Mouse (Mus musculus): ENCODE measurements around the gene Sf3b4. TPM values are rescaled to one million over a fixed set of nuclear protein-coding genes. Genes with fewer than 3 reads are reported as not detected.
"Not testable (repeated sequence)": the region's sequence is repeated elsewhere in the genome, so short reads cannot be mapped to it uniquely, and the experiment has no call there.

The Sf3b4 gene
- polyA plus RNA-seq, 1 experiment from 2014 or later = 212 TPM

DNA sequence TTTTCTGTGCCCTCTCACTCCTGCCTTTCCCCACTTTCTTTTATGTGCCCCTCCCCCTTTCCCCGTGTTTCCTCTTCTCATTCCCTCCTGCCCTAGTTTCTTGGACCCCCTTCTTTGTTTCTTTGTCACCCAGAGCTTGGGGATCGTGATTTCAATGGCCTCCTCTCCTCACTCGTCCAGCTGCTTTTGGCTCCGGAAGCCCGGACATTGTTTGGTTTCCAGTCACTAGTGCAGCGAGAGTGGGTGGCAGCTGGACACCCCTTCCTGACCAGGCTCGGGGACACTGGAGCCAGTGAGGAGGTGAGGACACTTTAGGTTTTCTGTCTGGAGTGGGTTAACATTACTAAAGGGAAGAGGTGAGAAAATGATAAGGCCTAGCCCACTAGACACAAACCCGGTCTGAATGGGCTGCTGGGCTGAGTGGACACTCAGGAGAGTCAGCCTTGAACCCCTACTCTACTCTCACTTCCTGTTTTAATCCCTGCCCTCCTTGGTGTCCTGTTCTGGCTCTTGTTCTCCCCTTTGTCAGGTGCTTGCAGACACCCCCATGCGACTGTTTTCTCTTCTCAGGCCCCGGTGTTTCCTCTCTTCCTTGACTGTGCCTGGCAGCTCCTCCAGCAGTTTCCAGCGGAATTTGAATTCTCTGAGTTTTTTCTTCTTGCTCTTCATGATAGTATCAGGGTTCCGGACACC, 3.5 kb upstream of the Sf3b4 start:
- Histone ChIP-seq H3K4me1 (ENCODE audit: control insufficient read depth, insufficient read depth, low read length) (no peaks in the 10 kb centered on the region), H3K9me3 (replicated peaks; ENCODE audit: control insufficient read depth, low read length) (no peaks in the 10 kb centered on the region), H3K27ac (replicated peaks; ENCODE audit: low read depth, low read length) (no peak overlapping the region), H3K27me3 (ENCODE audit: control insufficient read depth, insufficient read depth, low read length) (no peaks in the 10 kb centered on the region), H3K4me3 (ENCODE audit: low read depth, low read length) (no peak overlapping the region), H3K4me2 (ENCODE audit: low read depth, low read length) (no peak overlapping the region), H3K9ac (replicated peaks; ENCODE audit: low read length) (no peak overlapping the region), H3K36me3 (replicated peaks; ENCODE audit: control insufficient read depth, insufficient read depth, low read depth, low read length) (no peaks in the 10 kb centered on the region)
- ATAC-seq (replicated peaks; ENCODE audit: insufficient number of reproducible peaks, low FRiP score, low TSS enrichment, low read depth) (no peak), DNase-seq (ENCODE audit: low spot score) (no peak)
- 67% methylated on average over 12 of the region's 12 CpGs for WGBS

DNA sequence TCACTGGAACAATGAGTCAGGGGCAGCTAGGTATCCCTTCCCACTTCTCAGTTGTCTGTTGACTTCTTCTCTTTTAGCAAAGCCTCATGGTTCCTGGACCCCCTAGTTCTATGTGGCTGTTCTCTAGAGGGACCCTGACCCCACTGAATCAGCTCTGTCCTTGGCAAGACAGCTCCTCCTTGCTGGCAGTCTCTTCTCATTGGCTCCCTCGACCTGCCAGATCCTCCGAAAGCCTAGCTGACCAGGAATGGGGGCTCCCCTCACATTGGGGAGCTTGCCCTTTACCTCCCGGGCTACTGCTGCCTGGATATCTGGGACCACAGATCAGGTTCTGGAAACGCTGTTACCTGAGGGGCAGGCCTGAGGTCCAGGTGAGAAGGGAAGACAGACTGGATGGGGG, 1.9 kb upstream of the Sf3b4 start:
- no peaks in the 10 kb centered on the region for H3K27me3 ChIP-seq (ENCODE audit: control insufficient read depth, insufficient read depth, low read length)
- H3K36me3 ChIP-seq (replicated peaks; ENCODE audit: control insufficient read depth, insufficient read depth, low read depth, low read length) = no peaks in the 10 kb centered on the region
- no peak overlapping the region for H3K4me3 ChIP-seq (ENCODE audit: low read depth, low read length)
- ATAC-seq (replicated peaks; ENCODE audit: insufficient number of reproducible peaks, low FRiP score, low TSS enrichment, low read depth) (no peak), DNase-seq (ENCODE audit: low spot score) (no peak)
- no peaks in the 10 kb centered on the region for H3K4me1 ChIP-seq (ENCODE audit: control insufficient read depth, insufficient read depth, low read length)
- H3K9me3 ChIP-seq (replicated peaks; ENCODE audit: control insufficient read depth, low read length) = no peaks in the 10 kb centered on the region
- H3K9ac ChIP-seq (replicated peaks; ENCODE audit: low read length) = no peak overlapping the region
- H3K4me2 ChIP-seq (ENCODE audit: low read depth, low read length) = no peak overlapping the region
- H3K27ac ChIP-seq (replicated peaks; ENCODE audit: low read depth, low read length) = no peak overlapping the region
- WGBS = 84% methylated on average over 4 of the region's 4 CpGs

DNA sequence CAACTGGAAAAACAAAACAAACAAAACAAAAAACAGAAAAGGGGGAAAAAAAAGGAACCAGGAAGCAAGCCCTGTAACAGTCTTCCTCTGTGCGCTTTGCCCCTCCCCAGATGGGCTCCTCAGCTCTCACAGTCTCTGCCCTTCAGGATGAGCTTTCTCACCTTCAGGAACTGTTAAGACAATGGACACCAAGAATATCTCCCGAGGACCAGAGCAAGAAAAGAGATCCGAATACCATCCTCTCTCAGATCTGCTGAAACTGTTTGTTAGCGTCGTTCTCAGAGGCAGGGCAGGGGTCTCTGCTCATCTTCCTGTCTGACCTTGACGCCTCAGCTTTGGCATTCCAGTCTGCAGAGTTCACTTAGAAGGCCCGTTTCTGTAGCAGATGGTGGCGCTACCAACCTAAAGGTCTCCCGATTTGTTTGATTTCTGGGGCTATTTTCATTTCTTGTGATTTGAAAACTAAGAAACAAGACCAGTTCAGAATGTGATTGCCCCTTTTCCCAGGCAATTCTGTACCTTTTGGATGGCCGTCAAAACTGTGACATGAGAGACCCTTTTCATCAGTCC, 1.1 kb upstream of the Sf3b4 start:
- Histone ChIP-seq H3K27ac (replicated peaks; ENCODE audit: low read depth, low read length) (no peak overlapping the region), H3K9me3 (replicated peaks; ENCODE audit: control insufficient read depth, low read length) (no peaks in the 10 kb centered on the region)
- 67% methylated on average over 10 of the region's 10 CpGs for WGBS

DNA sequence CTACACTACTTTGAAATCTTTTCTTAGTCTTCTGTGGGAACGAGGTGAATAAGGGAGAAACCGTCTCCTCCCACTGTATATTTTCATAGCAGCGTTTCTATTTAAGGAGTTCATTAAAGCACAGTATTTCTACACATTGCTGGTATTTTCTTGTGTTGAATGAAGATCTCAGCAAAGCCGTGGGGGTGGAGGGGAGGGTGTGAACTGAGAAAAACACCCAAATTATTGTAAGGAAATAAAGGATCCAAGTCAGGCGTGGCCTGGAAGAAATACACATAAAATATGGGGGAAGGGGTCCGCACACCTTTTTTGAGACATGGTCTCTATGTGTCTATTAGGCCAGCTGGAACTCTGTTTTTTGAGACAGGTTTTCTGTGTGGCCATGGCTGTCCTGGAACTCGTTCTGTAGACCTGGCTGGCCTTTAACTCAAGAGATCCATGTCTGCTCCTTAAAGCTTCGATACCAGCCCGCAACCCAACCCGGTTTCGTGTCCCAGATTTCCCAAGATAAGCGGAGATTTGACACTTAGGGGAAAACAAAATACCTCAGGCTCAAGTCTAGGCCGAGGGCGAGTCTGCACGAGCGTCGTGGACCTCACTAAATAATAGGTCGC, 442 bp upstream of the Sf3b4 start:
- no peaks in the 10 kb centered on the region for H3K27me3 ChIP-seq (ENCODE audit: control insufficient read depth, insufficient read depth, low read length)
- peak overlapping the region; percentile 97 for H3K27ac ChIP-seq (replicated peaks; ENCODE audit: low read depth, low read length)
- peak overlapping the region; percentile 87 for H3K4me3 ChIP-seq (ENCODE audit: low read depth, low read length)
- DNase-seq (ENCODE audit: low spot score) (no peak), ATAC-seq (replicated peaks; ENCODE audit: insufficient number of reproducible peaks, low FRiP score, low TSS enrichment, low read depth) (peak; percentile 22; the same call in 1 of the 2 replicates)
- peak overlapping the region; percentile 74 for H3K4me2 ChIP-seq (ENCODE audit: low read depth, low read length)
- H3K4me1 ChIP-seq (ENCODE audit: control insufficient read depth, insufficient read depth, low read length) = no peaks in the 10 kb centered on the region
- no peaks in the 10 kb centered on the region for H3K9me3 ChIP-seq (replicated peaks; ENCODE audit: control insufficient read depth, low read length)
- 0 out of 2 replicates have a peak, but pooled peaks cover 2% of the 10 kb centered on the region for H3K36me3 ChIP-seq (replicated peaks; ENCODE audit: control insufficient read depth, insufficient read depth, low read depth, low read length)
- WGBS = 26% methylated on average over 18 of the region's 18 CpGs
- peak overlapping the region; percentile 89 for H3K9ac ChIP-seq (replicated peaks; ENCODE audit: low read length)

More for the DNA sequence above, 1.1 kb upstream of the Sf3b4 start:
- H3K27me3 ChIP-seq (ENCODE audit: control insufficient read depth, insufficient read depth, low read length) = no peaks in the 10 kb centered on the region
- peak overlapping the region; percentile 89; the same call in 1 of the 2 replicates for H3K9ac ChIP-seq (replicated peaks; ENCODE audit: low read length)
- ATAC-seq (replicated peaks; ENCODE audit: insufficient number of reproducible peaks, low FRiP score, low TSS enrichment, low read depth) = no peak
- H3K36me3 ChIP-seq (replicated peaks; ENCODE audit: control insufficient read depth, insufficient read depth, low read depth, low read length) = no peaks in the 10 kb centered on the region
- H3K4me3 ChIP-seq (ENCODE audit: low read depth, low read length) = peak overlapping the region; percentile 87; the same call in 1 of the 2 replicates
- DNase-seq (ENCODE audit: low spot score) = no peak
- H3K4me1 ChIP-seq (ENCODE audit: control insufficient read depth, insufficient read depth, low read length) = no peaks in the 10 kb centered on the region
- peak overlapping the region; percentile 74 for H3K4me2 ChIP-seq (ENCODE audit: low read depth, low read length)

DNA sequence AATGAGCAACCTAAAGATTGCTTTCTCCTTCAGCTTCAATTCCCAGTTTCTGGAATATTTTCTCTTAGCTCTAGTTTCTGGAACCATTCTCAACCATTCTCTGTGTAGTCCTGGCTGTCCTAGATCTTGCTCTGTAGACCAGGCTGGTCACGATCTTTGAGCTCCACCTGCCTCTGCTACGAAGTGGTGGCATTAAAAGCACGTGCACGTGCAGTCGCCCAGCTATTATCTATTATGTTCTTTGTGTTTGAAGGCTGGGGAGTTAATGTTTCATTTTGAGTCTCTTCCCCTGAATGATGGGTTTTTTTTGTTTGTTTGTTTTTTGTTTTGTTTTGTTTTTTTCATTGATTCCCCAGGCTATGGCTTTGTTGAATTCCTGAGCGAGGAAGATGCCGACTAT, 1.1 kb downstream of the Sf3b4 start:
- H3K9me3 ChIP-seq (replicated peaks; ENCODE audit: control insufficient read depth, low read length) = no peaks in the 10 kb centered on the region
- no peaks in the 10 kb centered on the region for H3K27me3 ChIP-seq (ENCODE audit: control insufficient read depth, insufficient read depth, low read length)
- DNase-seq (ENCODE audit: low spot score) (no peak), ATAC-seq (replicated peaks; ENCODE audit: insufficient number of reproducible peaks, low FRiP score, low TSS enrichment, low read depth) (no peak)
- 40% methylated on average over 7 of the region's 7 CpGs for WGBS
- no peaks in the 10 kb centered on the region for H3K4me1 ChIP-seq (ENCODE audit: control insufficient read depth, insufficient read depth, low read length)
- H3K4me3 ChIP-seq (ENCODE audit: low read depth, low read length) = peak overlapping the region; percentile 87
- peak overlapping the region; percentile 89 for H3K9ac ChIP-seq (replicated peaks; ENCODE audit: low read length)
- H3K4me2 ChIP-seq (ENCODE audit: low read depth, low read length) = peak overlapping the region; percentile 89
- H3K36me3 ChIP-seq (replicated peaks; ENCODE audit: control insufficient read depth, insufficient read depth, low read depth, low read length) = peaks cover 2% of the 10 kb centered on the region; the same call in 1 of the 2 replicates
- no peak overlapping the region for H3K27ac ChIP-seq (replicated peaks; ENCODE audit: low read depth, low read length)

DNA sequence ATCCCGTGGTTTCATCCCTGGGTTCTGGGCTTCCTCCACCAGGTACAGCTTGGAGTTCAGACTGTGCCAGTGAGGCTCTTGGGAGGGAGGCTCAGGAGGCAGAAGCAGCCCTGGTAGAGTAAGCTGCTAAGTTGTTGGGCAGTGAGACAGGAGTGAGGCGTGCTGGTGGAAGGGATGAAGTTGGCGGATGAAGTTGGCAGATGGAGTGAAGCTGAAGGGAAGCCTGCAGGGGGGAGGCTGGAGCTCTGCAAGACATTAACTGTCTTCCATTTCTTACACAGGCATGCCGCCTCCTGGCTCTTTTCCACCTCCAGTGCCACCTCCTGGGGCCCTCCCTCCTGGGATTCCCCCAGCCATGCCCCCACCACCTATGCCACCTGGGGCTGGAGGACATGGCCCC, 1.9 kb downstream of the Sf3b4 start:
- not testable (repeated sequence) for ATAC-seq (replicated peaks; ENCODE audit: insufficient number of reproducible peaks, low FRiP score, low TSS enrichment, low read depth); DNase-seq (ENCODE audit: low spot score); H3K27ac ChIP-seq (replicated peaks; ENCODE audit: low read depth, low read length); H3K36me3 ChIP-seq (replicated peaks; ENCODE audit: control insufficient read depth, insufficient read depth, low read depth, low read length); H3K9ac ChIP-seq (replicated peaks; ENCODE audit: low read length); H3K9me3 ChIP-seq (replicated peaks; ENCODE audit: control insufficient read depth, low read length); H3K4me1 ChIP-seq (ENCODE audit: control insufficient read depth, insufficient read depth, low read length); H3K4me2 ChIP-seq (ENCODE audit: low read depth, low read length); H3K27me3 ChIP-seq (ENCODE audit: control insufficient read depth, insufficient read depth, low read length); H3K4me3 ChIP-seq (ENCODE audit: low read depth, low read length)
- WGBS = 82% methylated on average over 4 of the region's 4 CpGs

DNA sequence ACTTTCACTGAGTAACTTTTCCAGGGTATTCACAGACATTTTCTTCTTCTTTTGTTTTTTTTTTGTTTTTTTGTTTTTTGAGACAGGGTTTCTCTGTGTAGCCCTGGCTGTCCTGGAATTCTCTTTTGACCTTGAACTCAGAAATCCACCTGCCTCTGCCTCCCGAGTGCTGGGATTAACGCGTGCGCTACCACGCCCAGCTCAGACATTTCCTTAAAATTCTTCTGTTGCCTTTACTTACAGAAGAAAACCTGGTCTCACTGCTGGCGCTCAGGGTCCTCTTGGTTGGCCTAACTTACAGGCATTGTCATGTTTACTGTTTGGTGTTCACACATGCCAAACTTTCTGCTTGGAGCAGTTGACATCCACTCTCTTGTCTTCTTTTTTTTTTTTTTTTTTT, 3.1 kb downstream of the Sf3b4 start:
- Histone ChIP-seq H3K36me3 (replicated peaks; ENCODE audit: control insufficient read depth, insufficient read depth, low read depth, low read length) (peaks cover 2% of the 10 kb centered on the region; the same call in 1 of the 2 replicates), H3K9me3 (replicated peaks; ENCODE audit: control insufficient read depth, low read length) (no peaks in the 10 kb centered on the region), H3K27me3 (ENCODE audit: control insufficient read depth, insufficient read depth, low read length) (no peaks in the 10 kb centered on the region), H3K4me2 (ENCODE audit: low read depth, low read length) (no peak overlapping the region), H3K4me3 (ENCODE audit: low read depth, low read length) (no peak overlapping the region), H3K9ac (replicated peaks; ENCODE audit: low read length) (no peak overlapping the region), H3K4me1 (ENCODE audit: control insufficient read depth, insufficient read depth, low read length) (no peaks in the 10 kb centered on the region), H3K27ac (replicated peaks; ENCODE audit: low read depth, low read length) (no peak overlapping the region)
- ATAC-seq (replicated peaks; ENCODE audit: insufficient number of reproducible peaks, low FRiP score, low TSS enrichment, low read depth) (no peak), DNase-seq (ENCODE audit: low spot score) (no peak)
- 93% methylated on average over 6 of the region's 6 CpGs for WGBS

DNA sequence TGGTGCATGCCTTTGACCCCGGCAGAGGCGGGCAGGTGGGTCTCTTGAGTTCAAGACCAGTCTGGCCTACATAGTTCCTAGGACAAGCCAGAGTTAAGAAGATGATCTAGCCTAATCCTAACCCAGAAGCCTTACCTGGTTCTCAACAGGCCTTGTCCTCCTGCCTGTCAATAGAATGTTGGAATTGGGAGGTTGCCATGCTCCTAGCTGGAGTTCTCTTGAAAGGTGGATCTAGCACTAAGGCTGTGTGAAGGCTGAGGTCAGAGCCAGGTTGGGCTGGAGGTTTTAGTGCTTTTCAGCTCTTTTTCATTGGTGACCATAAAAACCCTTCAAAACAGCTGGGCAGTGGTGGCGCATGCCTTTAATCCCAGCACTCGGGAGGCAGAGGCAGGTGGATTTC, 6.3 kb downstream of the Sf3b4 start:
- H3K9me3 ChIP-seq (replicated peaks; ENCODE audit: control insufficient read depth, low read length) = no peaks in the 10 kb centered on the region
- no peak overlapping the region for H3K4me2 ChIP-seq (ENCODE audit: low read depth, low read length)
- no peak overlapping the region for H3K9ac ChIP-seq (replicated peaks; ENCODE audit: low read length)
- peaks cover 2% of the 10 kb centered on the region; the same call in 1 of the 2 replicates for H3K36me3 ChIP-seq (replicated peaks; ENCODE audit: control insufficient read depth, insufficient read depth, low read depth, low read length)
- WGBS = 92% methylated on average over 4 of the region's 4 CpGs
- H3K27me3 ChIP-seq (ENCODE audit: control insufficient read depth, insufficient read depth, low read length) = no peaks in the 10 kb centered on the region; the same call in 1 of the 2 replicates
- ATAC-seq (replicated peaks; ENCODE audit: insufficient number of reproducible peaks, low FRiP score, low TSS enrichment, low read depth) (no peak), DNase-seq (ENCODE audit: low spot score) (no peak)
- H3K4me3 ChIP-seq (ENCODE audit: low read depth, low read length) = no peak overlapping the region
- H3K27ac ChIP-seq (replicated peaks; ENCODE audit: low read depth, low read length) = no peak overlapping the region
- no peaks in the 10 kb centered on the region for H3K4me1 ChIP-seq (ENCODE audit: control insufficient read depth, insufficient read depth, low read length)

Measured in embryonic facial prominence, embryonic 11.5 days (tissue).